Mouse (Mus musculus) spleen, postnatal 14 days (tissue): Measurements from ENCODE around the gene Fam183b.
A peak's percentile ranks its signal among the peaks of the same experiment; 100 is the strongest.
"Not testable (repeated sequence)": the region's sequence is repeated elsewhere in the genome, so short reads cannot be mapped to it uniquely, and the experiment has no call there.

ENCODE experiments used
- DNase-seq, 2 experiments: peaks; one replicate each; pipeline ENCODE4 v3.0.0; 2021 to 2022; ENCODE audit warnings: low spot score in 2 of 2

Gene Fam183b

GRCm38 (mm10) chr11:58801558-58802228, at the start of gene Fam183b:
TSS of gene Fam183b (minus strand) at chr11:58801960.
- no peak for DNase-seq

- no peak for DNase-seq
Observed at GRCm38 (mm10) chr11:58849731-58850130, 48.0 kb upstream of the Fam183b start.

- no peak for DNase-seq
Observed at GRCm38 (mm10) chr11:58847636-58848035, 45.9 kb upstream of the Fam183b start.

- DNase-seq, result peak; percentile 57 to 73
Observed at GRCm38 (mm10) chr11:58846919-58847461, 45.2 kb upstream of the Fam183b start, which contains the start of gene Gm12258. TSS of gene Gm12258 (plus strand) at chr11:58847158.

- not testable (repeated sequence) for DNase-seq
Observed at GRCm38 (mm10) chr11:58838951-58839350, 37.2 kb upstream of the Fam183b start, which contains the start of gene Olfr311. TSS of gene Olfr311 (plus strand) at chr11:58839251.

GRCm38 (mm10) chr11:58832541-58832940, 30.8 kb upstream of the Fam183b start:
- not testable (repeated sequence) for DNase-seq

GRCm38 (mm10) chr11:58829764-58830163, 28.0 kb upstream of the Fam183b start:
- no peak for DNase-seq

- not testable (repeated sequence) for DNase-seq
Observed at GRCm38 (mm10) chr11:58828937-58829336, 27.2 kb upstream of the Fam183b start, which contains the start of gene Olfr312. TSS of gene Olfr312 (plus strand) at chr11:58829237.

- no peak for DNase-seq
Observed at GRCm38 (mm10) chr11:58815676-58816075, 13.9 kb upstream of the Fam183b start.

GRCm38 (mm10) chr11:58814700-58815099, 12.9 kb upstream of the Fam183b start, which contains the start of gene Olfr313:
TSS of gene Olfr313 (plus strand) at chr11:58815000.
- not testable (repeated sequence) for DNase-seq

GRCm38 (mm10) chr11:58812001-58812400, 10.2 kb upstream of the Fam183b start:
- no peak for DNase-seq

GRCm38 (mm10) chr11:58804393-58804792, 2.6 kb upstream of the Fam183b start:
- DNase-seq, result no peak

GRCm38 (mm10) chr11:58803871-58804270, 2.1 kb upstream of the Fam183b start:
- no peak for DNase-seq

- no peak for DNase-seq
Observed at GRCm38 (mm10) chr11:58799747-58800146, 2.0 kb downstream of the Fam183b start.

GRCm38 (mm10) chr11:58796850-58797249, 4.9 kb downstream of the Fam183b start:
- DNase-seq, result no peak

- no peak for DNase-seq
Observed at GRCm38 (mm10) chr11:58795856-58796255, 5.9 kb downstream of the Fam183b start.

GRCm38 (mm10) chr11:58790646-58791045, 11.1 kb downstream of the Fam183b start:
- no peak for DNase-seq

GRCm38 (mm10) chr11:58790053-58790452, 11.7 kb downstream of the Fam183b start:
- no peak for DNase-seq

GRCm38 (mm10) chr11:58789532-58789931, 12.2 kb downstream of the Fam183b start:
- no peak for DNase-seq

GRCm38 (mm10) chr11:58788346-58788745, 13.4 kb downstream of the Fam183b start:
- DNase-seq, result no peak

GRCm38 (mm10) chr11:58787651-58788050, 14.1 kb downstream of the Fam183b start:
- no peak for DNase-seq

GRCm38 (mm10) chr11:58784182-58784581, 17.6 kb downstream of the Fam183b start:
- no peak for DNase-seq

- DNase-seq, result no peak
Observed at GRCm38 (mm10) chr11:58782480-58783089, 19.2 kb downstream of the Fam183b start, which contains the start of gene Olfr314. TSS of gene Olfr314 (plus strand) at chr11:58782952.
